In the genomic region with DNA sequence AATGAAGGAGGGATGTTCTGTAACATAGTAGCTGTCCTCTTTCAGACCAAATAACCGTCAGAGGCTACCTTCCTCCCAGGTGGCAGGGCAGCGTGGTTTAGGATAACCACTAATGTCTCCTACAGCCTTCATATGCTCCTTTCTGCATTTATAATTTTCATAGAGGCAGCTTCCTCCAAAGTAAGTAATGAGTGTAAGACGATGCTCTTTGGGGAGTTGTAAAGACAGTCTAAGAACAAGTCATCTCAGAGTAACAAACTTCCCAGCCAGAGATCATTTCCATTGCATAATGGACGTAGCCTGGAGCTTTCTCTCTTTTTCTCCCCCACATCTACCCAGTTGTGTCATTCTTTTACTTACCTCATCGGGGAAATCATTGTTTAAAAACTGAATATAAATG, we compare ENCODE assay signal across 22 mouse cellular contexts.
DNase-seq lines count a peak whose midpoint lies in the region; ATAC-seq and TF ChIP-seq lines count a peak whose summit lies in the region.
"Had no signal": no experiment of that assay in that cellular context is flagged by ENCODE, and none has a peak within 500 bp of the region (broad histone marks: within the 10 kb centered on the region; RNA-seq: fewer than 3 reads in every experiment).

No protein-coding gene starts in this region.

- H3K36me3 ChIP-seq in embryonic facial prominence, embryonic 14.5 days (ENCODE audit: control insufficient read depth, insufficient read depth, low read length): no peaks in the 10 kb centered on the region
- H3K36me3 ChIP-seq: embryonic facial prominence, embryonic 12.5 days; forebrain, embryonic 10.5 days; heart, embryonic 13.5 days; hindbrain, embryonic 12.5 days had no signal

- H3K4me2 ChIP-seq in embryonic facial prominence, embryonic 14.5 days (ENCODE audit: low read depth, low read length): peak overlapping the region; percentile 15; the same call in 1 of the 2 replicates
- H3K4me2 ChIP-seq: embryonic facial prominence, embryonic 12.5 days; heart, embryonic 13.5 days; hindbrain, embryonic 12.5 days had no signal

- intact Hi-C loops in gastrocnemius, adult 2 months (cut with DNase I): no loop called here

- no peak overlapping the region for H3K9ac ChIP-seq in embryonic facial prominence, embryonic 14.5 days (ENCODE audit: low read depth, low read length)
- H3K9ac ChIP-seq: embryonic facial prominence, embryonic 12.5 days; heart, embryonic 13.5 days; hindbrain, embryonic 12.5 days had no signal

- no peaks in the 10 kb centered on the region for H3K9me3 ChIP-seq in embryonic facial prominence, embryonic 14.5 days (ENCODE audit: control insufficient read depth, low read length)
- H3K9me3 ChIP-seq: embryonic facial prominence, embryonic 12.5 days; forebrain, embryonic 10.5 days; heart, embryonic 13.5 days; hindbrain, embryonic 12.5 days had no signal

- ATAC-seq in embryonic facial prominence, embryonic 14.5 days (ENCODE audit: low read depth): peak; percentile 65
- ATAC-seq: activated CD4-positive, CD25-positive, alpha-beta regulatory T cell, adult 4 months; forebrain, embryonic 14.5 days; hindbrain, embryonic 16.5 days; inflammation-experienced regulatory T-cells, adult 6 months; Patski had no signal

- 36% methylated on average over 5 of the region's 5 CpGs for WGBS in embryonic facial prominence, embryonic 14.5 days

- DNase-seq in gastrocnemius, adult 2 months: no peak
- no peak for DNase-seq in gastrocnemius, postnatal 25 days
- peak; percentile 38 for DNase-seq in NIH3T3 (ENCODE audit: low read depth)
- DNase-seq in embryonic facial prominence, embryonic 14.5 days (ENCODE audit: low spot score): peak; percentile 77
- DNase-seq in skeletal muscle tissue, adult 2 months (ENCODE audit: low read depth, low spot score): peak; percentile 23
- no peak for DNase-seq in frontal cortex, postnatal 10 days (ENCODE audit: low spot score in 2 of 2)
- no peak for DNase-seq in left cerebral cortex, adult 18-20 months (ENCODE audit: low spot score in 2 of 2)
- DNase-seq: adrenal gland, postnatal 14 days; cerebellum, adult 8-10 months; cerebellum, postnatal 14 days; gastrocnemius, postnatal 14 days; heart, postnatal 10 days; heart, postnatal 4 days had no signal

- H3K27ac ChIP-seq in gastrocnemius, adult 2 months: peak overlapping the region; percentile 40
- H3K27ac ChIP-seq in embryonic facial prominence, embryonic 14.5 days (replicated peaks; ENCODE audit: low read depth, low read length): 0 out of 2 replicates have a peak overlapping the region, but pooled peaks have one; percentile 21
- H3K27ac ChIP-seq: embryonic facial prominence, embryonic 12.5 days; forebrain, embryonic 10.5 days; heart, embryonic 13.5 days; hindbrain, embryonic 12.5 days had no signal

- no peak for TF ChIP-seq CTCF in gastrocnemius, adult 2 months (IDR thresholded peaks at IDR 0.05)

- H3K4me1 ChIP-seq in embryonic facial prominence, embryonic 14.5 days (ENCODE audit: control insufficient read depth, insufficient read depth, low read length): peaks cover 13% of the 10 kb centered on the region
- H3K4me1 ChIP-seq: hindbrain, embryonic 12.5 days had no signal

- no peak overlapping the region for H3K4me3 ChIP-seq in gastrocnemius, adult 2 months
- H3K4me3 ChIP-seq in embryonic facial prominence, embryonic 14.5 days (ENCODE audit: low read depth, low read length): no peak overlapping the region
- H3K4me3 ChIP-seq: embryonic facial prominence, embryonic 12.5 days; forebrain, embryonic 10.5 days; heart, embryonic 13.5 days; hindbrain, embryonic 12.5 days had no signal

- no peaks in the 10 kb centered on the region for H3K27me3 ChIP-seq in embryonic facial prominence, embryonic 14.5 days (replicated peaks; ENCODE audit: control insufficient read depth, insufficient read depth, low read length)
- H3K27me3 ChIP-seq: embryonic facial prominence, embryonic 12.5 days; heart, embryonic 13.5 days; hindbrain, embryonic 12.5 days; Patski had no signal

Comparison
In these comparisons a context has a peak if more than half of its experiments do, and no peak if none do; other contexts are left out.
1. DNase-seq: peak in NIH3T3 (single experiment), embryonic facial prominence, embryonic 14.5 days (single experiment) and skeletal muscle tissue, adult 2 months (single experiment); none in gastrocnemius, adult 2 months (single experiment), gastrocnemius, postnatal 25 days (single experiment), frontal cortex, postnatal 10 days (0 of 2) and left cerebral cortex, adult 18-20 months (0 of 2).